Mouse (Mus musculus) fat pad, adult 2 months (tissue): Measurements from ENCODE around the gene Prdx2.

Source experiments
- DNase-seq: peaks from one replicate; pipeline ENCODE4 v3.0.0-alpha.2; 2011; ENCODE audit warnings: low read depth, low spot score; ENCODE audit errors: extremely low read depth

Gene Prdx2

GRCm38 (mm10) chr8:84977435-84978247, 8.3 kb downstream of the Prdx2 start:
- no peak for DNase-seq

- DNase-seq: no peak
These were observed 9.0 kb downstream of the Prdx2 start, which contains the start of gene Junb for GRCm38 (mm10) chr8:84978248-84978940. Junb (minus strand) TSS chr8:84978718.

DNA sequence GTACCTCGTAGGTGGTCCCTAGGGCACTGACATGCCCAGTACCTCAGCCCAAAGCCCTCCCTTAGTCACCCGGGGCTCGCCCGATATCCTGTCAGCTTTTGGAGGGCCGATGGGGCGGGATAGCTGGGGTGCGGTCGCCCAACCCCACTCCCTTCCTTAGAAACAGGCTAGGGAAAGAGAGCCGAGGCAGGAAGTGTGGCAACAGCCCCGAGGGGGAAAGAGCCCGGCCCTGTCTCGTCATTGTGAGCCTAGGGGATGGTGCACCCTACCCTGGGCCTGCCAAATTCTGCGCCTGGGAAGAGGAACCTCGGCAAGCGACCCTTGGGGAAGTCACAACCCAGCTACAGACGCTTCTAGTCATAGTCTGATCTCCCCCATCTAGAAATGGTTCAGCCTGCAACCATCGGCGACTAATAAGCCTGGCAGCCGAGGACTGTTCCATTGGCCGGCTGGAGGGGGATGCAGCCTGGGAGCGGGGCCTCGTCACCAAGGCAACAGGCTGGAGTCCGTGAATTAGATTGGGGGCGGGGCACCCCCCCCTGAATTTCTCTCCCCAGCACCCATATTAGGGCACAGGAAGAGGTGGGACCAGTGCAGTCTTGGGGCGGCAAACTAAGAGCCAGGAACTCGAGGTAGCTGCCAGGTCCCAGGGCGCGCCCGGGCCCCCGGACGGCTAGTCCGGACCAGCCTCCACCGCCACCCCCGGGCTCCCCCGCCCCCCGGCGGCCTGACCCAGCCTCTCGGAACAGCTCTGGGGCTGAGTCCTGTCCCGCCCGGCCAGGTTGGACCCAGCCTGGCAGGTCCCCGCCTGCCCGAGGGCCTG, 10.4 kb downstream of the Prdx2 start:
- no peak for DNase-seq

- DNase-seq: no peak
These were observed 11.4 kb downstream of the Prdx2 start for GRCm38 (mm10) chr8:84980622-84981358.

DNA sequence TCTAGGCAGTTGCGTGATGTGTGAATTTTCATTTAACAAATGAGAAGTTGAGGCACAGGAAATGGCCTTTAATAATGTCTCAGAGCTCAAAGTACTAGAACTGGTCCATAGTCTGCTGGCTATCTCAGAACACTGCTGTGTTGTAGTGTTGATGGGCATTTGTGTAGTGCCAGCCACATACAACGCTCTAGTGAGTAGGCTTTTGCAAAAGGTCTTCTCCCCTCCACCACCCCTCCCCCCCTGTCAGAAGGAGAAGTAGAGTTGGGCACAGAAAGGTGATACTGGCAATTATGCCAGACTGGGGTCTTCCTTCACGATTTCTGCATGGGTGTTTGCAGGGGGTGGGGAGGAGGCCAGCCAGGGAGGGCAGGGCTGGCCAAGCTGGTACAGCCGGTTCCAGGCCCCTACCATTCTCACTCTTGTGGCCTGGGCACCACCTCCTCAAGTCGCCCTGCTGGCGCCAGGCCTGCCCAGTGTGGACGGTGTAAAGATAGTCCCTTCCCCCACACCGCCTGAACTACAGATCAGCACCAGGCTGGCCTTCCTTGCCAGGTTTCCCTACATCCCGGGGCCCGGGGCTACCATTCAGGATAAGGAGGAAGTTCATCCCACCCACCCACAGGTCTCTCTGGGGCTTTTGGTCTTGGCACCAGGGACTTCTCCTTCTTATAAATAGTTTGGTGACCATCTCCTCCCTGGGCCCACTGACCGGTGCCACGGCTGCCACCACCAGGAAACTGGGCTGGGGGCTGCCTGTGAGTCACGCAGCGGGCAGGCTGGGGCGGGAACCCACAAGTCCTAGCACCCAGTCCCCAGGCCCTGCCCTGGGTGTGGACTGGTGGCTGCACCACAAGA, 12.5 kb downstream of the Prdx2 start:
- DNase-seq: no peak

GRCm38 (mm10) chr8:84982499-84983011, 13.2 kb downstream of the Prdx2 start:
- no peak for DNase-seq

DNA sequence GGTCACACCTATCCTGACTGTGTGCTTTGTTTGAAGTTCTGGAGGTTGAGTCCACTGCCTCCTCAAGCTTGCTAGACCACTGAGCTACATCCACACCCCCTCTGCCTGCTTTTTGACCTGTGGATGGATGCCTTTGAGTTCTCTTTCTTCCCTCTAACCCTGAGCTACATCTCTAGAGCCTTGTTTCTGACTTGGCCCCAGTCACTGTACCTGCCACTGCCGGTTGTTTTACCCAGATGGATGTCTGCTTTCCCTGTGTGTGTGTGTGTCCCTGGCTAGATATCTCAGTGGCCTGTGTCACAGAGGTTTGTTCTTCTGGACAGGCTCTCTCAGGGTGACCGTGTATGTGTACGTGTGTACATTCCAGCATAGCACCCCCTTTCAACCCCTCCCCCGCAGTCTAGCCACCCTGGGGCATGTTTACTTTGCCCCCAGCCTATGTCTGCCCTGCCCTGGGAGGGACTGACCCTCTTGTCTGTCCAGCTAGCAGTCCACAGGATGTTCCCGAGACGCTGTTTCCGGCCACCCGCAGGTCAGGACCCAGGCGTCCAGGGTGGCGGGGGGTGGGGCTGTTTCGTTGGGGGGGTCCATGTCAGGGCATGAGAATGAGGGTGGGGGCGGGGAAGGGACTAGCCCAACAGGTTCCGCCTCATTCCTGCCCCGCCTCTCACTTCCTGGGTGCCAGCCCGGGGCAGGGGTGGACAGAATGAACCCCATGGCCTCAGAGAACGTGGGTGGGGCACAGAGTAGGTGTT, 15.1 kb downstream of the Prdx2 start:
- no peak for DNase-seq

- no peak for DNase-seq
These were observed 15.8 kb downstream of the Prdx2 start for GRCm38 (mm10) chr8:84985049-84985683.

DNA sequence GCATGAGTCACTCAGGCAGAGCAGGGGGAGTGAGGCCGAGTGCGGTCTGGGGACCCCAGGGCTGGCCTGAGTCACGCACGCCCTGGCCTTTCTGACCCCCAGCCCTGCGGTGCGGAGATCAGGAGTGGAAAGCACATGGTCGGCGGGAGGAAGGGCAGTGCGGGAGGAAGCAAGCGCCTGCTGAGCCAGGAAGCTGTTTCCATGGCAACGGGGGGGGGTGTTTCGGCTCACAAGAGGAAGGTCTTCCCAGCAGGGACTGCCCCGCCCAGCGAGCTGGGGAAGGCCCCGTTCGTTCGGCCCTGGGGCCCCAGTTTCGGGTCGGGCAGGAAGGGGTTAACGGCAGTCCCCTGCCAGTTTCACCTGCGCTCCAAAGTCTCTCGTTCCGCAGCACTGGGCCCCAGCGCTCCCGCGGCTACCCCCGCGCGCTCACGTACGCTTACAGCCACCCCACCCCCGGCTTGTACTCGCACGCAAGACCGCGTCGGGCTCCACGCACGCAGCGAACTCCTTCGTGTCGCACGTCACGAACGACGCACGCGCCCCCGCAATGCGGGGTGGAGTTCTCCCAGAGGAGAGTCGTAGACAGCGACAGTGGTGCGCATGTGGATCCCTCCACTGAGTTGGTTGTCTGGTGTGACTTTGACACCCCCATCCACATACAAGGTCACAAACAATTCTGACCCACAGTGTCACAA, 16.4 kb downstream of the Prdx2 start:
- no peak for DNase-seq

GRCm38 (mm10) chr8:84986379-84986945, 17.1 kb downstream of the Prdx2 start:
- DNase-seq: no peak

DNA sequence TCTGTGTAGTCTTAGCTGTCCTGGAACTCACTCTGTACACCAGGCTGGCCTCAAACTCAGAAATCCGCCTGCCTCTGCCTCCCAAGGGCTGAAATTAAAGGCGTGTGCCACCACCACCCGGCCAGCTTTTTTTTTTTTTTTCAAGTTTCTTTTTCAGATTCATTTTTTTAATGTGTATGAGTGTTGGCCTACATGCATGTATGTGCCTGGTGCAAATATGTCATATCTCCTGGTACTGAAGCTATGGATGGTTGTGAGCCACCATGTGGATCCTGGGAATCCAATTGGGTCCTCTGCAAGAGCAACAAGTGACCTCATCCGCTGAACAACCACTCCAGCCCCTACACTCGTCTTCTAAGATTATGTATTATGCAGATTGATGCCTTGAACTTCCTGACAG, 18.0 kb downstream of the Prdx2 start:
- DNase-seq: no peak

- DNase-seq: no peak
These were observed 18.5 kb downstream of the Prdx2 start for GRCm38 (mm10) chr8:84987903-84988302.

- no peak for DNase-seq
These were observed 19.9 kb downstream of the Prdx2 start for GRCm38 (mm10) chr8:84989311-84989731.

GRCm38 (mm10) chr8:84989810-84990209, 20.4 kb downstream of the Prdx2 start:
- DNase-seq: no peak

DNA sequence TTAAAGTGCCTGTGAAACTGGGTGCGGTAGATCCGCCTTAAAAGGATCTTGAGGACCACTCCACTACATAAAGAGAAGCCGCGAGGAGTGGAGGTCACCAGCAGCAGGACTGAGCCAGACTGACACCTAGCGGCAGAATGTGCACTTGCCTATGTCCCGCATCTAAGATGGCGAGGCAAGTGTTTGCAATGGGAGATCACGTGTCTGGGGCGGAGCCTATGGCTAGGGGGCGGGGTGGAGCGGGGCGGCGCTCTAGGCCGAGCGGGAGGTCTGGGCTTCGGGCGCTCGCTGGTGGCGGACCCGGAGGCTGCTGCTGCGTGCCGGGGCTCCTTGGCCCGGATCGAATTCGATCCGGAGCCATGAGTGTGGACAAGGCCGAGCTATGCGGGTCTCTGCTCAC, 21.0 kb downstream of the Prdx2 start, which contains the start of gene Hook2:
Hook2 (plus strand) TSS at position 255 of the 400 bp plus-strand sequence.
- no peak for DNase-seq

DNA sequence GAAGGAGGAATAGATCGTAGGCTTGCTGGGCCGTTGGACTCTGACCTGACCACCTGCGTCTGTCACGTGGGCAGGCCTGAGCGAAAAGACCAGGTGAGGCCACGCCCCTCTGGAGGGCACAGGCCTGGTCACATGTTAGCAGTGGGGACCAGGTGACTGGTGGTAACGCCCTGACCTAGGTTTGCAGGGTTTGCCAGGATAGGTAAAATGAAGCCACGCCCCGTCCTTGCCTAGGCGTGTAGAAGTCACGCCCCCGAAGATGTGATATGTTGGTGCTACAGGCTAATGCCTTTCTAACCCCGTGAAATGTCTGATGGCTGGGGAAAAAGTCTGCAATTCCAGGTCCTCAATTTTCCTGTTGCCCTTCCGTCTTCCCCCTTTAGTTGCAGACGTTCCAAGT, 21.4 kb downstream of the Prdx2 start:
- peak; percentile 85 for DNase-seq

- DNase-seq: no peak
These were observed 25.0 kb downstream of the Prdx2 start for GRCm38 (mm10) chr8:84994375-84994774.
